Mouse (Mus musculus) kidney, adult 11 months (tissue): Measurements from ENCODE around the gene Gm17359.
A peak's percentile ranks its signal among the peaks of the same experiment; 100 is the strongest.

ENCODE experiments used
- DNase-seq: peaks from one replicate; pipeline ENCODE4 v3.0.0; 2022

Gm17359 gene

DNA sequence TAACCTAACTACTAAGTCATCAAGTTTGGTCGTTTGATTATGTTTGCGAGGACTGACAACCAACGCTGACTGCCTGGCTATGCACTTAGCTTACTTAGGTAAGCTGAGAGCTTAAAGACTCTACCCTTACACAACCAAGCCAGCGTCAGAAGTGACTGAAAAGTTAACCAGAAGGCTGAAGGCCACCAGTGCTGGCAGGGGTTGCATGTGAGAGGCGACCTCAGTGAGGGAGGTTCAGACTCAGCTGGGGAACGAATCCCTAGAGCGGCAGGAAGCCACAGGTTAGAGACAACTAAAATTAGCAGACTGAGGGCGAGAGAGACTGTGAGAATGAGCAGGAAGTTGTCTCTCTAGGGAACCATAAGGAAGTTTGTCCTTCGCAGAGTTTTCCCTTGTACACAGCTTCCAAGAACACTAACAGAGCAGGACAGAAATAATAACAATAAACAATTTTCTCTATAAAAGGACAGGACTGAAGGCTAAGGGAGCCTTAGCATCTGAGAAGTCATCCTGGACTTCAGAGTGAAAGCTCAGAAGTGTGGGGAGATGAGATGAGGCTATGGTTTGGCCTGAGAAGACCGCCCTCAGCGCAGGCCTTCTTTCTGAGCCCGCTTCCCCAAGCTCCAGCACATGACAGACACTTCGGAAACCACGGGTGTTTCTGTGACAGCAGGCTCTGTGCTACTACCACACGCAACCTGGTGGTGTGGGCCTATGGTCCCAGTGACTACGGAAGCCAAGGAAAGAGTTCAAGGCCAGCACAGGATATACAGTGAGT lies 148.0 kb downstream of the Gm17359 start:
- DNase-seq = no peak

DNA sequence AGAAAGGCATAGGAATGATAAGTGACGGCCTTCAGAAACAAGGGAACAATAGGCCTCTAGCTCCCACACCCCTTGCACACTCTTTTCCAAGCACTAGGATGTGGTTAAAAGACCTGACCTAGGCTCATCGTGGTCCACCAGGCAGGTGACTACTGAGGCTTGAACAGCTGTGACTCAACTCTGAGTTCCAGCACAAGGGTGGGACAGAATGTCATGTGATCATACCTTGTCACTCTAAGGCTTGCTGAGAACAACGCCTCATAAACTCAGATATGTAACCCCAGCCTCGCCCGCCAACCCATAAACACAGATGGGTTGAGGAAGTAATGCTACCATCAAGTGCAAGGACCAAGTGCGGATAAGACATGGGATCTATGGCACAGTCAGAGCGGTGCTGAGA lies 151.6 kb downstream of the Gm17359 start:
- no peak for DNase-seq

DNA sequence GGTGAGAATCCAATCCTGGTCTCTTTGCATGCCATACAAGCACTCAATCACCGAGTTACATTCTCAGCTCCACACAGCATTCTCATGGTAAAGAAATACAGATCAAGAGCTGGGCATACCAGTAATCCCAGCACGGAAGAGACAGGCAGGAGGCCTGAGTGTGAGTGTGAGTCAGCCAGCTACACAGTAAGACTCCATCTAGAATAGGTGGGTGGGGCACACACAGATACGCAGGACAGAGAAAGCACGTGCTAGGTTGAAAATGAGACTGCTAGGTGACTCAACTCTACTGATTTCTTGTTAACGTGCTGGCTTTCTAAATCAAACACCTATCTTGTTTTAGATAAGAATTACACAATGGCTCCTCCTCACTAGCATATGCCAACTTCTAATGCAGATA lies 153.6 kb downstream of the Gm17359 start:
- DNase-seq = no peak

DNA sequence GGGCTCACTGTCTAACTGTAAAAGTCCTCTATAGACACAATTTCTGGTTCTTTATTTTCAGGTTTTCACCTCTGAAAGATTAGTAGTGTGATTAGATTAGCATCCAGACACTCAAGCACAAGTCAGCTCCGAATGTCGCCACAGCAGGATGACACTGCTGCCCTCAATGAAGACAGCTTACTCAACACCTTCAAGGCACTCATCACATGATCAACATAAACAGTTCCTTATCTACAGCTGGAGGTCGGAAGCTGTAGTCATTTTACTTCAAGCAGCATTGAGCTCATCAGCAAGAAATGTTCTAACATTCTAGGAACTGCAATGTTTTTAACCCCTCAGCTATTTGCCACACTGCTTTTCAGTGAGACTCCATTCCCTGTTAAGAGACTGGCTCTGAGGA lies 155.2 kb downstream of the Gm17359 start:
- DNase-seq = no peak

DNA sequence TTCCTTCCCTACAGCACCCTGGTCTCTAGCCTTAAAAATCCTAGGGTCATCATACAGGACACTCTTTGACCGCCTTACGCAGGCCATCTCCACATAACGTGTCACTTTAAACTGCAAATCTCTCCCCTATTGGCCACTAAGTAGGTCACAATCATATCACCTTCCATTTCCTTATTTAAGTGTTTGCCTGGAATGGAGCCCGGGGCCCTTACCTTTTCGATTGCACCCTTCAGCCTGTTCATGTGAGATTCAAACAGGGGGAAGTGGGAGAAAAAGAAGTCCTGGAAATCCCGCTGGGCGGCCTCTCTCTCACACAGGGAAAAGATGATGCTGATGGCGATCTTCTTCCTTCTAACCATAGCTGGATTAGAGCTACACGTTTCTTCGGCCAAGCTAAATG lies 156.6 kb downstream of the Gm17359 start:
- no peak for DNase-seq

DNA sequence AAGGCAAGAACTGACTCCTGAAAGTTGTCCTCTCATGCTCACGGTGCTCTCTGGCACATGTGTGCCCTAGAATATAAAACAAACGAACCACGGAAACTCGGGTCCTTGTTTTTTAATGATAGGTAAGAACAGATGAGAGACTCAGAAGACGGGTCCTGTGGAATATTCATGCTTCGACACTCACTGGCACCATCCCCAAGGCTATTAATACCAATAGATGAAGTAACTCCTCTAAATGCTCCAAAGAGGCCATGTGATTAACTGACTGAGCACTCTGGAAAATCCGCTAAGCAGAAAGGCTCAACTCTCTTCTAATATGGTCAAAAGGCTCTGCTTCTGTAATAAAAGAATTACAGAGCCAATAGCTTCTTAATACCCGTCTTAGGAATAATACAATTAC lies 157.6 kb downstream of the Gm17359 start:
- no peak for DNase-seq

DNA sequence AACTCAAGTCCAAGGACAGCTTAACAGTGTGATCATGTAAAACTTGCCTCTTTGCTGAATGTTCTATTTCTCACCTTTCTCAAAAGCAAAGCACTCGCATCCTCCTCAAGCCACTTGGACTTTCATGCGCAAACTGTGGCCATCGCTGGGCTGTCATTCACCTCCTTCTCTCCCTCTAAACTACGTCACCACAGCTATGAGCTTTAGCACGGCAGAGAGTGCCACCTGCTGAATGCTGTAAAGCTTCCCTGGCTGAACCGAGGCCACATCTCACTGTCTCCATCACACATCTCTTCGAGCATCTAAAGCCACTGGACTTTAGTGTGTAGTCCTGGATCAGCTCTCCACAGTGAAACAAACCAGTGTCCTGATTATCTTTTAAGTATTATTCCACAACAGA lies 158.7 kb downstream of the Gm17359 start:
- no peak for DNase-seq

DNA sequence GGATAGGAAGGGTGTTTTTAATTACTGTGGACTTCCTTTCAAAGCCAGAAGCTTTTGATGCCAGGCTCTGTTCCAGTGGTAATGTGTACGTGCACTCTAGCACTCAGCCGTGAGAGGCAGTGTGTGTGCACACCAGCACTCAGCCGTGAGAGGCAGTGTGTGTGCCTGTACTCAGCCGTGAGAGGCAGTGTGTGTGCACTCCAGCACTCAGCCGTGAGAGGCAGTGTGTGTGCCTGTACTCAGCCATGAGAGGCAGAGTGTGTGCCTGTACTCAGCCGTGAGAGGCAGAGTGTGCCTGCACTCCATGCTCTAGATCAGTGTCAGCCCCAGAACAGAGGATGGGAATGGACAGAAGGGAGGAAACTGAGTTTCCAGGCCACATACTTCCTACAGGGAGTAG lies 160.2 kb downstream of the Gm17359 start:
- no peak for DNase-seq

DNA sequence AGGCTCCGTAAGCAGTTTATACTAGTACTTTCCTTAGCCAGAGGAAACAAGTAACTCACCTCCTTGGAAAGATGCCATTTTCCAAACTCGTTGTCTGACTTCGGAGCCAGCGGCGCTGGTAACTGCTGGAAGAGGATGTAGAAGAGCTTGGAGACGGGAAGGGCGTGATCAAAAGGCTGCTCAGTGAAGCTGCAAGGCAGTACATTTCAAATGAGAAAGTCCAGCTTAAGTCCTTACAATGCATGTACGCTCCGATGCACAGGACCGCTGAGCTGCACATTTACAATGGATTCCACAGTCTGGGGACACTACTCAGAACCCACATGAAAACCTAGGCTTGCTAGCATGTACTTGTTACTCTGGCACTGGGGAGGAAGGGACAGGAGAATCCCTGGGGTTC lies 163.8 kb downstream of the Gm17359 start:
- DNase-seq = peak; percentile 49

DNA sequence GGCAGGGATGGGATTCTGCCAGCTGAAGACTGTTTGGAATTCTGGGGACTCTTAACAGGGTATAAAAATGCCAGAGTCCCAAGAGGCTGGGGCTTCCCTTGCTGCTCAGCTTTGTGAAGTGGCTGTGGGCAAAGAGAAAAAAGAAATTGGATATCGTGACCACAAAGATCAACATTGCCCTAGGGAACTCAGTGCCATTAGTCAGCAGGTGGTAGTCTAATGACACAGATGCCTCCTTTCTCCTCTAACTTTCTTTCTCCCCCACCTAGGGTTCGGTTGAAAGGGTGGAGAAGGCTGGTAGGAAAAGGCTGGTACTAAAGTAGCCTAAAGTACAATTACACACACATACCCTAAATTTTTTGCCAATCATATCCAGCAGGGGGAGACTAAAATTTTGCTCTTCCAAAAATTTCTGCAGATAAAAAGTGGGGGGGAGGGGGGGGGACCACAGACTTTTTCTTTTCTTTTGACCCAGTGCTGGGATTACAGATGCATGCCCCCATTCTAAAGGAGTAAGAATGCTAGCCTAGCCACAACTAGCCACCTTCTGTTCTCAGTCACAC lies 164.8 kb downstream of the Gm17359 start:
- no peak for DNase-seq
